Mouse (Mus musculus): ENCODE measurements around the gene Eed.
"Not testable (repeated sequence)": the region's sequence is repeated elsewhere in the genome, so short reads cannot be mapped to it uniquely, and the experiment has no call there.

Eed gene

DNA sequence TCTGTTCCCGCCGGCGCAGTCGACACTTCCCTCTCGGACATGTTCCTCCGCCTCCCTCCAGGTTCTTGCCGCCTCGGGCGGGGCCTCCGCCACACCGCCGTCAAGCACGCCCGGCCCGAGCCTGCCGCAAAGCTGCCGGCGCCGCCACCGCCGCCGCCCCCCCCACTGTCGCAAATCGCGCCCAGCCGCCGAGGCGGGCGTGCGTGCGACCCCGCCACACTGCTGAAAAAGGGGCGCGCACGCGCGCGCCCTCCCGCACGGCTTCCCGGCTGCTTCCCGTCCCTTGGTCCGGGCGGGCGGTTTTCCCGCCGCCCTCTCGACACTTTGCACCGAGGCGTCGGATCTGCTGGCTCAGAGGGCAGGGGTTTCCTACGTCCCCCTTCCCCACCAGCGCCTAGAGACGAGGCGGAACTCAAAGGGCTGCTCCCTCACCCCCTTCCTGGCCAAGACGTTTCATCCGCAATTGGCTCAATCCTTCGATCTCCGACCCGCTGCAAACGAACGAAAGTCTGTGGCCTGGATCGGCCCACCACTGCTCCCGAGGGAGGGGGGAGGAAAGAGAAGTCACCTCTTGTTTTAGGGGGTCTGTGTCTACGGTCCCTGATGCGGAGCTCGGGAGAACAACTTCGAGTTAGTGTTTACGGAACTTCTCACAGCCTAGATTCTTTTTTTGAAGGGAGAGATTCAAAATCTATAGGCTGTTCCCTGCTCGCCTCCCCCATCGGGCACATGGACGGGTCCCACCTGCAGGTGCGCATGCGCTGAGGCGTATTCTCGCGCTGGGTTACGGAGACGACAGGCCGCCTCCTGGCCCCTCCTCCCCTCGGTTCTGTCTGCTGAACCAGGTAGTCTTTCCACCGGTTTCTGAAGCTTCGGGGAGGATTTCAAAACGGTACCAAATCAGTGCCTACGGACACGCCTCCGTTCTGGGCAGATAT, at the start of gene Eed:
TSS of gene Eed (minus strand) at position 499 of the 938 bp plus-strand sequence.
- DNase-seq (ENCODE audit: low spot score), result peak; percentile 96

DNA sequence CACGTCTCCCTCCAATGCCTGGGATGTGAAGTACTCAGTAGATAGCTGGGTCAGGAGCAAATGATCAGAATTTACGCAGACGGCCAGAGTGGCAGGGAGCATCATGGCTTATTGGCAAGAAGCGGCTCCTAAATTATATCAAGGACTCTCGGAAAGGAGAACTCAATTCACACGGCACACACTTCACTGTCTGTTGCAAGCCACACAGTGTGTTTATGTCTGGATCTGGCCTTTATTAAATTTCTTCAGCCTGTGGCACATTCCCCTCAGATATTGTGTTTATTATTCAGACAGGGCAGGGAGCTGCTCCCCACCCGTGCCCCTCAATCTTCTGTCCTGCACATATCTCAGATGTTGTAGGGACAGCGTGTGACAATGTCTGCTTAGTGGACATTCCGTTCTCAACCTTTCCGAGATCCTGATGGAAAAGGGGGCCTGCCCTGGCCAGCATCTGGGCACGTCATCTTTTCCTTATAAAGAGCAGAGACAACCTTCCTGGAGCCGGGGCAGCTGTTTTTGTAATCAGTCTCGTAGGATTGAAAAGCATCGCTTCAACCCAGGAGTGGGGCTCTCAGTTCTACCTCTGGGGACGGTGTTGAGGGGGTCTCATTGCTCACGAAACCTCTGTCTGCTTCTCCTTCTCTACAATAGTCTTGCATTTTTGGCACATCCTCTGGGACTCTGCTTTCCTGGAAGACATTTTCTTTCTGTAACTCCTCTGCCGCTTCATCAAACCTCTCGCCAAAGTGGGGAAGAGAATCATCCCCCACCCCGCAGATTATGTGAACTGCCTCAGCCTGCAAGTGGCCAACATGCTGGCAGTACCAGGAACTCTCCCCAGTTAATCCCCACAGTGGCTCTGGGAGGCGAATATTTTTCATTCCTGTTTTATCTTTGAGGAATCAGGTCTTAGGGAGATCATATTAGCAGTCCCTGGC, 49.0 kb upstream of the Eed start:
- DNase-seq (ENCODE audit: low spot score), result peak; percentile 45

GRCm38 (mm10) chr7:90028888-90029547, 48.2 kb upstream of the Eed start:
- DNase-seq (ENCODE audit: low spot score), result no peak

- no peak for DNase-seq (ENCODE audit: low spot score)
These were observed 44.2 kb upstream of the Eed start for GRCm38 (mm10) chr7:90024975-90025374.

GRCm38 (mm10) chr7:90022974-90023707, 42.4 kb upstream of the Eed start:
- no peak for DNase-seq (ENCODE audit: low spot score)

DNA sequence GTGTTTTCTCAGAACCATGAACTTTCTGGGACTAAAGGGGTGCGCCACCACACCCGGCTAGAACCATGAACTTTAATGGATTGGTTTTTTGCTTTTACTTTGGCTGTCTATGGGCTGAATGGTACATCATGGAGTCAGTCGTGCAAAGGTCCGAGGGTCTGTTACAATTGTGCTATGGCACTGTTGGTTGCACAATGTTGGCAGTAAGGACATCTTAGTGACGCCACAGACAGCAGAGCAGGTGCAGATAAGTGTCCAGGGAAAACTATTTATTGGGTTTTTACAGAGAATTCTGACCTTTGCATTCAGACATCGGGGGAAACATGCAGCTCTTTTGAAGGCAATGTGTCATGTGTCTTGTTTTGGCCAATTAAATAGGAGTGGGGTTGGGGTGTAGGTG, 39.5 kb upstream of the Eed start:
- no peak for DNase-seq (ENCODE audit: low spot score)

DNA sequence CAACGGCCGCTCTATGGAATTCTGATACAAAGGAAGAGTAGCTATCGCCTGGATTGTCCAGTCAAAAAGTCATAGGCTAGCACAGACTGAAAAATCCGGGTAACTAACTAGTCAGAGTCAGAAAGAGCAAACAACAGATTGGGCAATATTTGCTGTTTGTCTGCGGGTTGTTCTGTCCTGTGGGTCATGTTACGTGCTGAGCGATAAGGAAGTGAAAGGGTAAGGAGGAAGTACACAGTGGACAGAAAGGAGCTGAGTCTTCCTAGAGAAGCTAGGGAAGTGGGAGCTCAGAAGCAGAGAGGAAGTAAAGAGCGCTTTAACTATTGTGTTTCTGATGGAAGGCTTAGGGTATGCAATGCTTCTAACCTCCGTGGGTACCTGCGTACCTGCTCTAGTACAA, 38.8 kb upstream of the Eed start:
- DNase-seq (ENCODE audit: low spot score), result no peak

DNA sequence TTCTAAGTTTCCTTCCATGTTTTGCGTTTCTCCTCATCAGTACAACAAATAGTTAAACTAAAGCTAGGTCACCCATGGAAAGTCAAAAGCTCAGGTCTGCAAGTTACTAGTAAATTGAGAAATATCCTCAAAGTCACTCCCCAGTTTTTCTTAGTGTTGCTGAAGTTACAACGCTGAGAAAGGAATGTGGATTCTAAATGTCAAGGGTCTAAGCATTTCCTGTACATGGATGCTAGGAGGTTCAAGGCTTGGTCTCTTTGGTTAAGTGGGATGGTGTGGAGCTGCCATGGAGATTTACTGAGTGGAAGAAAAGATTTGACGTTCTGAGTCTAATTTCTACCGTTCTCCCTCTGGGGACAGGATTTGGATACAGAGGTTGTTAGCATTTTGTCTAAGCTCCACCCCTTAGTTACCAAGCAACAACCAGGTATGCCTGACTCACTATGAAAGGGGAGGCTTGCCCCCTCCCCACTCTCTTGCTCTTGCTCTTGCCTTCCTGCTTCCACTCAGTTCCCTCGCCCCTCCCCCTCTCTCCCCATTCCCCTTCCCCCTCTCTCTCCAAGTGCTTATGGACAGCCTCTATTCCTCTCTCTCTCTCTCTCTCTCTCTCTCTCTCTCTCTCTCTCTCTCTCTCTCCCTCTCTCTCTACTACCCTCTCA, 36.3 kb upstream of the Eed start:
- DNase-seq (ENCODE audit: low spot score), result no peak

- no peak for DNase-seq (ENCODE audit: low spot score)
These were observed 35.7 kb upstream of the Eed start for GRCm38 (mm10) chr7:90016459-90016858.

DNA sequence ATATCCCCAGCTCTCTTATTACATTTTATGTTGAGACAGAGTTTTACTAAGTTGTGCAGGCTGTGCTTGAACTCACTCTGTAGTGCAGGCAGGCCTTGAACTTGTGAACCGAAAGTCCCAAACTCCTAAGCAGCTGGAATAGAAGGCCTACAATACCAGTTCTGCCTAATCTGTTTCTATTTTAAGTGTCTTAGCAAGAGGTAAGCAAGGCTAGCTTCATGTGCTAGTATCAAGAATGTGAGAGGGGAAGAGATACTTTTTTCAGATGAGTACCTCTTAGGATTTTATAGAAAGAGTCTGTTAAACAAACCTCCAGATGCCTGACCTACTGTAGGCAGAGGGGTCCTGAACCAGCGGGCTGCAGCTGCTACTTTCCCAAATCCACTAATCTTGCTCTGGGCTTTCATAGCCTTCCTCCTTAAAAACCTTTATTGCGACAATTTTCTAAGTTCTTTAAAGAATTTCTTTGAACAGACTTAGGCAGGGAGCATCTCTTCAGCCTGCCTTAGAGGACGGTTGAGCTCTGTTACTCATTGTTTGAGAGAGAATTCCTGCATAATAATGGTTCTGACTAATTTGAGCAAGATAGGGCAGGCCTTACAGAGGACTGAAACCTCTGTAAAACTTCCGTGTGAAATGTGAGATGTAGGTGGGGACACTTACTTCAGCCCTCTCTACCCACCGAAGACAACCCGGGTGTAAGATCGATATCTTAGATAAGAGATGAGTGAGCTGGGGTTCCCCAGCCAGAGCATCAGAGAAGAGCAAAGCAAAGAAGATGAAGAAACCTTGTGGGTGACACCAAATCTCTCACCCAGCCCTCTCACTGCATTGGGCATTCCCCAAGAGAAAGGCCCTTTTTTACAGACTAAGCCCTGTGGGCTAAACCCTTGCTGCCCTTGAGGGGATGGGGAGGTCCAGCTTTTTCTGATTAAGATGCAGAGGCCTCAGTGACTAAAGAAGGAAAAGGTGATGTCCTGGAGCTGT, 26.2 kb upstream of the Eed start:
- DNase-seq (ENCODE audit: low spot score), result no peak

- DNase-seq (ENCODE audit: low spot score), result no peak
These were observed 24.0 kb upstream of the Eed start for GRCm38 (mm10) chr7:90004781-90005180.

DNA sequence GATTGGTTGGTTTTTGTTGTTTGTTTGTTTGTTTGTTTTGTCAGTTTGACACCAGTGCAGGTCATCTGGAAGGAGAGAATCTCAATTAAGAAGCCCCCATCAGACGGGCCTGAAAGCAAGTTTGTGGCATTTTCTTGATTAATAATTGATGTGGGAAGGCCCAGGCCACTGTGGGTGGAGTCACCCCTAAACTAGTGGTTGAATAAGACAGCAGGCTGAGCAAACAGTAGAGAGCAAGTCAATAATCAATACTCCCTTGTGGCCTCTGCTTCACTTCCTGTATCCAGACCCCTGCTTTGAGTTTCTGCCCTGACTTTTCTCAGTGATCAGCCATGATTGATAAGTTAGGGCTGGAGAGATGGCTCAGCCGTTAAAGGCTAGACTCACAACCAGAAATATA, 21.6 kb upstream of the Eed start:
- DNase-seq (ENCODE audit: low spot score), result no peak

DNA sequence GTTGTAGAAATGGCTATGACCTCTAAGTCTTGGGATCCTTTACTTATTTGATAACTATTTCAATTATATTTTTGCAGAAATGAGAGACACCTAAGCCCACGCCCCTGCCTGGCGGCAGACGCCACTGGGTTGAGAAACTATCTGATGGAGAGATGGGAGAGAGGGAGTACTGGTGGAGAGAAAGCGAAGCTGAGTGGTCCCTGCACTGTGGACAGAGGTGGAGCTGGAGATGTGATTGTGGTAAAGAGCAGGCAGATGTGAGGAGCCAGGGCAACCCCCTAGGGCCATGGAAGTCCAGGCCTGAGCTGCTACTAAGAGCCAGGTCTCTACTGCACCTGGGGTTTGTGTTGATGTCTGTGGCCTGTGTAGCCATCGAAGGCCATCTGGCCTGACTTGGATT, 18.7 kb upstream of the Eed start:
- no peak for DNase-seq (ENCODE audit: low spot score)

- DNase-seq (ENCODE audit: low spot score), result no peak
These were observed 17.8 kb upstream of the Eed start for GRCm38 (mm10) chr7:89998624-89999006.

GRCm38 (mm10) chr7:89998006-89998623, 17.3 kb upstream of the Eed start:
- DNase-seq (ENCODE audit: low spot score), result peak; percentile 46

- DNase-seq (ENCODE audit: low spot score), result not testable (repeated sequence)
These were observed 16.7 kb upstream of the Eed start for GRCm38 (mm10) chr7:89997526-89997925.

DNA sequence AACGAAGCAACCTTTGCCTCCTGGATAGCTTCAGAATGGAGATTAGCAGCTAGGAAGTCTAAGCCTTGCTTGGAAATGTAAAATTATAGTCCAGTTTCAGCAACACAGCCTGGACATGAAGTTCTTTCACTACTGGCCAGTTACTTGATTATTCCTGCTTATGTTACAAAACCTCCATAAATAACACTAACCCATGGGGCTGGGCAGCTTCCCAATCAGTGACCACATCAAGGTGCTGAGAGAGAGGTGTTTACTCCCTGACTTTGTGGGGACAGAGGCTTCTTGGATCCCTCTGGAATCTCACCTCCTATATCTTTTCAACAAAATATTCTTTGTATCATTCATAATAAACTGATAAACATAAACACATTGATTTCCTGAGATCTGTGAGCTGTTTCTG, 12.3 kb upstream of the Eed start:
- no peak for DNase-seq (ENCODE audit: low spot score)

DNA sequence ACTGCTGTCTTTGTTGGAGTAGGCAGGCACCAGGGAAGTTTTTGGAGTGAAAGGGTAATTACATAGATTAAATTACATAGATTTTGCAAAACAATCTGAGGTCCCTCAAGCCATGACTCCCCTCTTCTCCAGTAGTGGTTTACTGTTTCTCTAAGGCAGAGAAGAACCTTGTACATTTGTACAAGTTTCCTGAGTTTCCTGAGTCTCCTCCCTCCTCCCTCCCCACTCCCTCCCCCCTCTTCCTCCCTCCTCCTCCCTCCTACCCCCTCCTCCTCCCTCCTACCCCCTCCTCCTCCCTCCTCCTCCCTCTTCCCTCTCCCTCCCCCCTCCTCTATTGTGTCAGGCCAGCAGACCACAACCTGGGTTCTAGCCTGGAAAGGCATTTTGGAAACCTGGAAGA, 3.6 kb upstream of the Eed start:
- DNase-seq (ENCODE audit: low spot score), result no peak

DNA sequence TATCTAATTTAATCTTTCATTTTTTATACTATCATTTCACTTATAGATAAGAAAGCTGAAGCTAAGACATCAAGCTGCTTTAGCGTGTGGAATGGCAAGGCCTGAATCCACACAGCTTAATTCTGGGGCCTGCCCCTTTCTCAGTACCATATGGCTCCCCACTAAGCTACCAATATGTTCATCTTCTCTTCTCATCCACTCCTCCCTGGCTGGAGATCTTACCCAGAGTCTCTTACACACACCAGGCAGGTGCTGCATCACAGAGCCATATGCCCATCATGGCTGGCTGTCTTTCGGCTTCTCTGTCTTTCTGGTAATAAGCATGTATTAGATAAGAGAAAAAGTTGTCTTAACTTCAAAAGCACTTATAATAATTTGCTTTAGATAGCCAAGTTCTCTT, 2.7 kb upstream of the Eed start:
- DNase-seq (ENCODE audit: low spot score), result no peak
